Mouse (Mus musculus): ENCODE measurements around the gene Gm15091. TPM values are rescaled to one million over a fixed set of nuclear protein-coding genes. Genes with fewer than 3 reads are reported as not detected.
"Not testable (repeated sequence)": the region's sequence is repeated elsewhere in the genome, so short reads cannot be mapped to it uniquely, and the experiment has no call there.

Gm15091 gene
- polyA plus RNA-seq (2016; fragmentation: Nextera tagmentation; extraction: Ambion mirVana): not detected in 2 replicates

- 58% methylated on average over 5 of the region's 6 CpGs for WGBS (ENCODE audit: insufficient replicate concordance)
- H3K9me3 ChIP-seq (replicated peaks): not testable (repeated sequence)
These were observed at the start of gene Gm15091 for GRCm38 (mm10) chrX:149941355-149941754. Gene Gm15091, plus strand, starts transcription at chrX:149941655.

More at GRCm38 (mm10) chrX:149941355-149941754, at the start of gene Gm15091:
- H3K4me3 ChIP-seq; ATAC-seq; H3K36me3 ChIP-seq; H3K4me2 ChIP-seq; H3K9ac ChIP-seq; H3K27me3 ChIP-seq (replicated peaks); H3K4me1 ChIP-seq; H3K27ac ChIP-seq: not testable (repeated sequence)

Other genes with a start within 250 kb of the Gm15091 start
- gene Gm15097, start 157.2 kb upstream of the Gm15091 start, polyA plus RNA-seq (2016; fragmentation: Nextera tagmentation; extraction: Ambion mirVana): not detected in 2 replicates